Mouse (Mus musculus) bone marrow, adult 2 months (tissue): ENCODE measurements around the gene Amz2. TPM values are rescaled to one million over a fixed set of nuclear protein-coding genes. Genes with fewer than 3 reads are reported as not detected.

ENCODE experiments used
- H3K27ac ChIP-seq: fragments of 200-500 bp; 2 replicates; pipeline ENCODE4 v1.5.1; 2012; ENCODE audit warnings: low read depth, mild to moderate bottlenecking, control low read depth, inconsistent platforms, low read length; ENCODE audit not compliant: control insufficient read depth, poor library complexity, insufficient read depth
- H3K4me1 ChIP-seq: fragments of 200-500 bp; 2 replicates; pipeline ENCODE4 v1.6.1; 2011; ENCODE audit warnings: low read length; ENCODE audit not compliant: control insufficient read depth, insufficient read depth
- H3K4me3 ChIP-seq: fragments of 200-500 bp; replicated peaks from 2 replicates; pipeline ENCODE3; 2011; ENCODE audit warnings: mild to moderate bottlenecking, low read depth, low read length, control low read depth; ENCODE audit not compliant: control insufficient read depth
- CTCF ChIP-seq: fragments of 200-500 bp; IDR thresholded peaks from 2 replicates; pipeline ENCODE4 v1.5.1; 2011; ENCODE audit warnings: low read length, control low read depth; ENCODE audit not compliant: control insufficient read depth, insufficient read depth
- POLR2A ChIP-seq: fragments of 200-500 bp; IDR thresholded peaks from 2 replicates; pipeline ENCODE4 v1.6.1; 2011; ENCODE audit warnings: low read depth, mild to moderate bottlenecking, control low read depth, low read length, borderline replicate concordance; ENCODE audit not compliant: control insufficient read depth
- WGBS: fragments of 180-500 bp; shearing (Covaris S2); methylation state at CpG from one replicate; pipeline ENCODE4 v1.1.7; 2018; 5-methylcytosine and 5-hydroxymethylcytosine counted together
- polyA plus RNA-seq: library from polyadenylated mRNA; stranded (reverse); fragments of >200 nt; gene quantifications from 2 replicates; pipeline ENCODE4 v1.2.4, GENCODE M21; 2011; ENCODE audit warnings: low replicate concordance; ENCODE audit not compliant: missing spikeins, insufficient read depth, insufficient read length

Gene Amz2
- polyA plus RNA-seq, 1 experiment: 19.3 TPM

- Histone ChIP-seq H3K27ac (peak overlapping the region; percentile 32), H3K4me1 (peaks cover 4% of the 10 kb centered on the region), H3K4me3 (peak overlapping the region; percentile 36)
- TF ChIP-seq POLR2A (no peak), CTCF (no peak)
- 24% methylated on average over 9 of the region's 9 CpGs for WGBS
Measured at GRCm38 (mm10) chr11:109470170-109470569, 44.4 kb downstream of the Amz2 start.

GRCm38 (mm10) chr11:109470921-109471861 is 45.4 kb downstream of the Amz2 start:
- H3K4me1 ChIP-seq: peaks cover 4% of the 10 kb centered on the region
- H3K27ac ChIP-seq: peak overlapping the region; percentile 59
- 9% methylated on average over 15 of the region's 15 CpGs for WGBS
- H3K4me3 ChIP-seq: peak overlapping the region; percentile 69
- TF ChIP-seq POLR2A (no peak), CTCF (no peak)

DNA sequence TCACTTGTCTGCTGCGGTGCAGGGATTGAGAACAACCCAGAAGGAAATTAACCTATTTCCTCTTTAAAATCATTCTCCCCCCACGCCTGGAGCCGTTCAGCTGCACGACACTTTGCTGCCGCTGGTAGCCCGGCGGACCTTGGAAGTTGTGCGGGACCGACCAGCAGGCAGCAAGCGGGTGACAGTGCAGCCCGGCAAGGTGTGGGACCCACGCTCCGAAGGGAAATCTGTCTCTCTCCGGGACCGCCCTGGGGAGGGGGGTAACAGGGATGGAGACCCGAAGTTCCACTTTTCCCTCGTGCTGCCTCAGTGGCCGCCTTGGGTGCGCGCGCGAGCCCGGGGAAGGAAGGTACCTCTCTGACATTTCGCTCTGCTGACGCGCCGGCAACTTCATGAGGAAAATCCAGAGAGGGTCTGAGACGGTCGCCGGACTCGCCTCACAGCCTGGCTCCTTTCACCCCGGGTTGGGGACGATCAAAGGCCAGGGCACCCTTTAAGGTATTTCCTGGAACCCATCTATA is 46.5 kb downstream of the Amz2 start:
- H3K4me1 ChIP-seq: peaks cover 4% of the 10 kb centered on the region
- peak overlapping the region; percentile 99 for H3K27ac ChIP-seq
- H3K4me3 ChIP-seq: peak overlapping the region; percentile 69
- WGBS: under 1% methylated on average over 33 of the region's 33 CpGs
- TF ChIP-seq CTCF (no peak), POLR2A (peak; percentile 72; the same call in 1 of the 2 replicates)

GRCm38 (mm10) chr11:109472821-109473170 is 47.0 kb downstream of the Amz2 start:
- peaks cover 4% of the 10 kb centered on the region for H3K4me1 ChIP-seq
- H3K4me3 ChIP-seq: peak overlapping the region; percentile 87
- WGBS: 0% methylated on average over 12 of the region's 13 CpGs
- TF ChIP-seq POLR2A (no peak), CTCF (no peak)
- H3K27ac ChIP-seq: peak overlapping the region; percentile 99

GRCm38 (mm10) chr11:109473171-109474085 is 47.7 kb downstream of the Amz2 start, which contains the start of the genes Arsg and Slc16a6:
Gene Arsg (plus strand): TSS chr11:109473374.
Gene Slc16a6 (minus strand): TSS chr11:109473598.
- peaks cover 4% of the 10 kb centered on the region for H3K4me1 ChIP-seq
- under 1% methylated on average over 111 of the region's 111 CpGs for WGBS
- no peak for TF ChIP-seq CTCF
- peak; percentile 81; the same call in 1 of the 2 replicates for TF ChIP-seq POLR2A
- H3K27ac ChIP-seq: peak within 1 kb of the TSS; percentile 99
- peak within 1 kb of the TSS; percentile 87 for H3K4me3 ChIP-seq

GRCm38 (mm10) chr11:109474086-109474742 is 48.5 kb downstream of the Amz2 start:
- H3K4me3 ChIP-seq: peak overlapping the region; percentile 87
- no peak for TF ChIP-seq CTCF
- no peaks in the 10 kb centered on the region; the same call in none of the 2 replicates for H3K4me1 ChIP-seq
- 7% methylated on average over 14 of the region's 14 CpGs for WGBS
- H3K27ac ChIP-seq: peak overlapping the region; percentile 99

DNA sequence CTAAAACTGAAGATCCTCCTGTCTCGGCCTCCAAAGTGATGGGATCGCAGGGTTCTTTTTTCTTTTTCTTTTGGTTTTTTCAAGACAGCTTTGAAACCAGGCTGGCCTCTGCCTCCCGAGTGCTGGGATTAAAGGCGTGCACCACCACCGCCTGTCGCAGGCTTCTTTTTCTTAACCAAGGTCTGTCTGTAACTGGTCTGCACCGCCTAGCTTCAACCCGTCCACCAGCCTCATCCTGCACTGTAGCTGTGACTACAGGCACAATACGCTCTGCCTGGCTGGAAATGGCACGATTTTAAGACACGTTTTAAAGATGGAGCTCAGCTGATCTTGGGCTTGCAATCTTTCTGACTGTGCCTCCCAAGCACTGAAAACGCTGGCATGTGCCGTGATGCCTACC is 49.1 kb downstream of the Amz2 start:
- 81% methylated on average over 13 of the region's 13 CpGs for WGBS
- no peak overlapping the region for H3K4me3 ChIP-seq

GRCm38 (mm10) chr11:109475717-109476116 is 50.0 kb downstream of the Amz2 start:
- Histone ChIP-seq H3K27ac (no peak overlapping the region), H3K4me3 (no peak overlapping the region), H3K4me1 (peaks cover 2% of the 10 kb centered on the region)
- no peak for TF ChIP-seq CTCF
- no peak for TF ChIP-seq POLR2A
- 89% methylated on average over 4 of the region's 4 CpGs for WGBS

More for the DNA sequence above, 49.1 kb downstream of the Amz2 start:
- Histone ChIP-seq H3K4me1 (peaks cover 2% of the 10 kb centered on the region), H3K27ac (no peak overlapping the region)
- TF ChIP-seq CTCF: no peak
- no peak for TF ChIP-seq POLR2A
